Mouse (Mus musculus) neural tube, embryonic 11.5 days (tissue): ENCODE results near the gene Med12. TPM values are rescaled to one million over a fixed set of nuclear protein-coding genes. Genes with fewer than 3 reads are reported as not detected.
"Not testable (repeated sequence)": the region's sequence is repeated elsewhere in the genome, so short reads cannot be mapped to it uniquely, and the experiment has no call there.

Source experiments
- ATAC-seq: fragments of 200-750 bp; cut with Nextera tagmentation; 2 replicates; pipeline ENCODE4 v1.8.0; 2017; ENCODE audit warnings: moderate number of reproducible peaks, mild to moderate bottlenecking, moderate TSS enrichment, moderate library complexity; ENCODE audit not compliant: insufficient read depth, low FRiP score, low TSS enrichment
- DNase-seq: peaks from one replicate; pipeline ENCODE4 v3.0.0-alpha.2; 2015; ENCODE audit warnings: low spot score
- H3K27ac ChIP-seq: fragments of 300-500 bp; sonication (generic); 2 replicates; pipeline ENCODE4 v1.5.1; 2014; ENCODE audit warnings: low read depth, mild to moderate bottlenecking, low read length
- H3K27me3 ChIP-seq: fragments of 300-500 bp; sonication (generic); 2 replicates; pipeline ENCODE4 v1.6.1; 2014; ENCODE audit warnings: mild to moderate bottlenecking, low read length, mixed read lengths; ENCODE audit not compliant: control insufficient read depth, insufficient read depth
- H3K36me3 ChIP-seq: fragments of 300-500 bp; sonication (generic); 2 replicates; pipeline ENCODE4 v1.6.1; 2014; ENCODE audit warnings: mild to moderate bottlenecking, low read length, moderate library complexity, mixed read lengths; ENCODE audit not compliant: control insufficient read depth, insufficient read depth
- H3K4me1 ChIP-seq: fragments of 300-500 bp; sonication (generic); 2 replicates; pipeline ENCODE4 v1.6.1; 2014; ENCODE audit warnings: low read length, mixed read lengths; ENCODE audit not compliant: control insufficient read depth, insufficient read depth
- H3K4me2 ChIP-seq: fragments of 300-500 bp; sonication (generic); 2 replicates; pipeline ENCODE4 v1.6.1; 2014; ENCODE audit warnings: low read depth, mild to moderate bottlenecking, moderate library complexity
- H3K4me3 ChIP-seq: fragments of 300-500 bp; sonication (generic); 2 replicates; pipeline ENCODE4 v1.5.1; 2014; ENCODE audit warnings: low read depth, low read length
- H3K9ac ChIP-seq: fragments of 300-500 bp; sonication (generic); 2 replicates; pipeline ENCODE4 v1.6.1; 2014; ENCODE audit warnings: mild to moderate bottlenecking, low read length
- H3K9me3 ChIP-seq: fragments of 300-500 bp; sonication (generic); 2 replicates; pipeline ENCODE4 v1.6.1; 2016; ENCODE audit warnings: low read length; ENCODE audit not compliant: control insufficient read depth
- WGBS: fragments of 180-500 bp; shearing (Covaris S2); extraction: QIAGEN DNeasy Blood & Tissue Kit; methylation state at CpG from one replicate; pipeline ENCODE4 v1.1.7; 2014; 5-methylcytosine and 5-hydroxymethylcytosine counted together
- polyA plus RNA-seq: library from polyadenylated mRNA; unstranded; fragments of >200 nt; fragmentation: Nextera tagmentation; extraction: Ambion mirVana; gene quantifications from 2 replicates; pipeline ENCODE4 v1.2.1, GENCODE M21; 2014

Med12 gene
- polyA plus RNA-seq, 1 experiment from 2014 or later = 41.2 TPM

DNA sequence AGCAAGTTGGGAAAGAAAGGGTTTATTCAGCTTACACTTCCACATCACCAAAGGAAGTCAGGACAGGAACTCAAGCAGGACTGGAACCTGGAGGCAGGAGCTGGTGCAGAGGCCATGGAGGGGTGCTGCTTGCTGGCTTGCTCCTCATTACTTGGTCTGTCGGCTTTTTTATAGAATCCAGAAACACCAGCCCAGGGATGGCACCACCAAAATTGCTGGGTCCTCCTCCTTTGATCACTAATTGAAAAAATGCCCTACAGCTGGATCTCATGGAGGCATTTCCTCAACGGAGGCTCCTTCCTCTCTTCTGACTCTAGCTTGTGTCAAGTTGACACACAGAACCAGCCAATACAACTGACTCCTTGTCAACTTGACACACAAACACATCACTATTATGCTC is 69.0 kb downstream of the Med12 start:
- not testable (repeated sequence) for H3K4me3 ChIP-seq, H3K9ac ChIP-seq, ATAC-seq, H3K36me3 ChIP-seq, H3K27me3 ChIP-seq, H3K27ac ChIP-seq, H3K4me1 ChIP-seq, H3K4me2 ChIP-seq, DNase-seq, H3K9me3 ChIP-seq
- WGBS = 56% methylated on average over 2 of the region's 2 CpGs

DNA sequence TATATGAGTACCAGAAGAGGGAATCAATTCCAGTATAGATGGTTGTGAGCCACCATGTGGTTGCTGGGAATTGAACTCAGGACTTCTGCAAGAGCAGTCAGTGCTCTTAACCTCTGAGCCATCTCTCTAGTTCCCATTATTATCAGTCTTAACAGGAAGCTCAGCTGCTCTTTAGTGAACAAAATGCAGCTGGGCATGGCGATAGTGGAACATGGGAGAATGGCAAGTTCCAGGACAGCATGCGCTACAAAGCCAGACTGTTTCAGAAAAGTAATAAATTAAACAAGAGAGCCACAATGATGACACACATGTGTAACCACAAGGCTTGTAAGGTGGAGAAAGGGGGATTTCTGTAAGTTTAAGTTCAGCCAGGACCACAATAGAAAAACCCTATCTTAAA is 71.6 kb downstream of the Med12 start:
- no peak overlapping the region for H3K4me3 ChIP-seq
- no peaks in the 10 kb centered on the region for H3K4me1 ChIP-seq
- DNase-seq (no peak), ATAC-seq (no peak)
- no peaks in the 10 kb centered on the region for H3K27me3 ChIP-seq
- no peak overlapping the region for H3K27ac ChIP-seq
- 95% methylated on average over 2 of the region's 2 CpGs for WGBS
- H3K9me3 ChIP-seq = no peaks in the 10 kb centered on the region
- H3K9ac ChIP-seq = no peak overlapping the region
- no peaks in the 10 kb centered on the region for H3K36me3 ChIP-seq
- H3K4me2 ChIP-seq = no peak overlapping the region

DNA sequence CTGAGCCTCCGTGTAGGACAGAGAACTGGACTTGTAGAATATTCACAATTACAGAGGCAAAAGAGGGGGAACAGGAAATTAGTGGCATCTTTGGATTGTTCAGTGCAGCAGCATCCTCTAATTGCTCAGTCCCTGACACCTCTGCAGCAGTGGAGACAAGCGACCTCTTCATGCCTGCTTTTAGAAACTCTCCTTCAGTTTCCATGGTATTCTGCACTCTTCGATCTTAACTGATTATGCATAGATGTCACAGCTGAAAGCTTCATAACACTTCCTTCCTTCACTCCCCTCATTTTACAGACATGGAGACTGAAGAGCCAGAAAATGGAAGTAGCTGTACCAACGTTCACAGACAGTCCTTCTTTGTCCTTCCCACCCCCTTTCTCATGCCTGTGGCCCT is 72.6 kb downstream of the Med12 start:
- Histone ChIP-seq H3K36me3 (no peaks in the 10 kb centered on the region), H3K4me2 (no peak overlapping the region), H3K27me3 (no peaks in the 10 kb centered on the region), H3K4me1 (no peaks in the 10 kb centered on the region), H3K4me3 (no peak overlapping the region), H3K9ac (no peak overlapping the region), H3K27ac (no peak overlapping the region), H3K9me3 (no peaks in the 10 kb centered on the region)
- no peak for ATAC-seq
- WGBS = 67% methylated on average over 4 of the region's 4 CpGs
- no peak for DNase-seq

Other genes starting within 250 kb of the Med12 start
- gene Tex11, start 214.4 kb upstream of the Med12 start, polyA plus RNA-seq = not detected in 2 replicates
- gene Slc7a3, start 188.0 kb upstream of the Med12 start, polyA plus RNA-seq = 0.45 and 0.50 TPM in 2 replicates
- gene Snx12, start 51.5 kb upstream of the Med12 start, polyA plus RNA-seq = 56.4 and 61.1 TPM in 2 replicates
- 2.7 and 2.9 TPM in 2 replicates for gene Foxo4, start 19.5 kb upstream of the Med12 start, polyA plus RNA-seq
- gene Gm614, start 10.0 kb upstream of the Med12 start, polyA plus RNA-seq = not detected in 2 replicates
- 4.2 and 4.4 TPM in 2 replicates for gene Il2rg, start 5.8 kb upstream of the Med12 start, polyA plus RNA-seq
- gene Gm20489, start 5.0 kb upstream of the Med12 start, polyA plus RNA-seq = not detected in 2 replicates
- gene Nlgn3, start 25.1 kb downstream of the Med12 start, polyA plus RNA-seq = 24.0 and 25.1 TPM in 2 replicates
- not detected in 2 replicates for gene Gjb1, start 102.3 kb downstream of the Med12 start, polyA plus RNA-seq
- gene Zmym3, start 146.8 kb downstream of the Med12 start, polyA plus RNA-seq = 25.7 and 27.6 TPM in 2 replicates
- 628 and 659 TPM in 2 replicates for gene Nono, start 155.3 kb downstream of the Med12 start, polyA plus RNA-seq
- gene Itgb1bp2, start 175.1 kb downstream of the Med12 start, polyA plus RNA-seq = 6.0 and 7.2 TPM in 2 replicates